In genomic region chr1:131062821-131063220, GRCm38 (mm10) we compare ENCODE assay signal across 11 mouse cellular contexts. TPM values are rescaled to one million over a fixed set of nuclear protein-coding genes. Genes with fewer than 3 reads are reported as not detected.
DNase-seq lines count a peak whose midpoint lies in the region; ATAC-seq lines count a peak whose summit lies in the region.
"Had no signal": no experiment of that assay in that cellular context is flagged by ENCODE, and none has a peak within 500 bp of the region (broad histone marks: within the 10 kb centered on the region; RNA-seq: fewer than 3 reads in every experiment).

No protein-coding gene starts in this region.

- peak; percentile 97 for DNase-seq in heart, adult 11 months
- no peak for DNase-seq in heart, adult 8-10 months (ENCODE audit: low spot score)
- peak; percentile 57 for DNase-seq in gastrocnemius, postnatal 25 days
- DNase-seq in left cerebral cortex, adult 9 months (ENCODE audit: low spot score in 2 of 2) = peak; percentile 47 to 77
- DNase-seq in right cerebral cortex, postnatal 10 days (ENCODE audit: low spot score in 2 of 2) = peak; percentile 48 to 67
- DNase-seq in lung, postnatal 14 days = no peak
- no peak for DNase-seq in kidney, adult 8-10 months
- DNase-seq: kidney, postnatal 10 days; lung, adult 2 months; thymus, postnatal 36 days had no signal

- no peak for ATAC-seq in cerebellum, adult (ENCODE audit: insufficient number of reproducible peaks, low FRiP score, low TSS enrichment)

RNA-seq across cellular contexts. Expression of gene Mapkapk2, which starts 34.8 kb away (rescaled TPM):
- 100 to 1,000 TPM; 303 to 326 (median 315) TPM for total RNA-seq in heart, adult 8-10 months (2022)
- 100 to 1,000 TPM; 193 to 219 TPM for total RNA-seq in gastrocnemius, postnatal 25 days (2021)

RNA-seq across cellular contexts. Expression of gene Il10, which starts 43.2 kb away (rescaled TPM):
- not detected for total RNA-seq in heart, adult 8-10 months (2022)
- not detected for total RNA-seq in gastrocnemius, postnatal 25 days (2021)

Comparison
In these comparisons a context has a peak if more than half of its experiments do, and no peak if none do; other contexts are left out.
1. DNase-seq: peak in heart, adult 11 months (single experiment), gastrocnemius, postnatal 25 days (single experiment), left cerebral cortex, adult 9 months (2 of 2) and right cerebral cortex, postnatal 10 days (2 of 2); none in heart, adult 8-10 months (single experiment), lung, postnatal 14 days (single experiment) and kidney, adult 8-10 months (0 of 2).